Mouse (Mus musculus): Measurements from ENCODE around the gene Ccdc34. TPM values are rescaled to one million over a fixed set of nuclear protein-coding genes. Genes with fewer than 3 reads are reported as not detected.

Ccdc34 gene
- 77.5 TPM for polyA plus RNA-seq (2014; fragmentation: Illumina TruSeq; extraction: RNeasy Lipid Tissue Mini Kit (QIAGEN cat#74804))

GRCm38 (mm10) chr2:110017616-110018505, at the start of gene Ccdc34:
Ccdc34 (plus strand) TSS chr2:110017817.

Other genes with a start within 250 kb of the Ccdc34 start
- gene Lin7c, start 127.0 kb upstream of the Ccdc34 start, polyA plus RNA-seq (2014; fragmentation: Illumina TruSeq; extraction: RNeasy Lipid Tissue Mini Kit (QIAGEN cat#74804)): 232 TPM
- gene Lgr4, start 100.2 kb upstream of the Ccdc34 start, polyA plus RNA-seq (2014; fragmentation: Illumina TruSeq; extraction: RNeasy Lipid Tissue Mini Kit (QIAGEN cat#74804)): 73.3 TPM

Data from ovary, adult 10 weeks (tissue).